Mouse (Mus musculus) C2C12 (cell line): Measurements from ENCODE around the gene Gm7579.
"Not testable (repeated sequence)": the region's sequence is repeated elsewhere in the genome, so short reads cannot be mapped to it uniquely, and the experiment has no call there.

Experiments used
- CEBPB ChIP-seq: IDR thresholded peaks from one replicate; pipeline ENCODE4 v1.6.1; 2011; ENCODE audit warnings: low read depth, mild to moderate bottlenecking, control low read depth, moderate library complexity
- CTCF ChIP-seq: IDR thresholded peaks from one replicate; pipeline ENCODE4 v1.5.1; 2011; ENCODE audit not compliant: control insufficient read depth, insufficient read depth, insufficient read length
- MAX ChIP-seq: IDR thresholded peaks from one replicate; pipeline ENCODE4 v1.6.1; 2011; ENCODE audit warnings: mild to moderate bottlenecking, control low read depth
- MYOD1 ChIP-seq: IDR thresholded peaks from one replicate; pipeline ENCODE4 v1.6.1; 2011; ENCODE audit warnings: low read depth; ENCODE audit not compliant: control insufficient read depth, insufficient read length
- MYOG ChIP-seq: IDR thresholded peaks from one replicate; pipeline ENCODE4 v1.6.1; 2011; ENCODE audit not compliant: control insufficient read depth, insufficient read length; ENCODE audit errors: extremely low read depth
- USF1 ChIP-seq: IDR thresholded peaks from one replicate; pipeline ENCODE4 v1.6.1; 2011; ENCODE audit warnings: low read depth, mild to moderate bottlenecking, control low read depth, moderate library complexity

DNA sequence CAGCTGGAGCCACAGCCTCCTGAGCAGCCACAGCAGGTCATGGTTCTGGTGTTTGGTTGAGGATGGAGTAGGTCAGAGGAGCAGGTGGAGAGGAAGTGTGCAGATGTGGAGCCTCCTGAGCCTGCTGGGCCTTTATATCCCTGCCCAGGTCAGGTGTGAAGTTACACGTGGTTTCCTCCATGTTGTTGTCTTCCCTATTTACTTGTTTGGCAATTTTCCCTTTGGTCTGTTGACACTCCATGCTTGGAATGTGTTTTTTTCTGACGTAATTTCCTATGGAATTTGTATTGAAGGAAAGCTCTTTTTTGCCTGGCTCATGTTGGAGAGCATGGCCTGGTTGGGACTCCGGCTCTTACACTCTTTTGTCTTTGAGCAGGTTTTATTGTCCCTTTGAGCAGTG, 18.2 kb downstream of the Gm7579 start, which contains the start of gene Krtap5-5:
- TF ChIP-seq CTCF, MYOD1, USF1, MAX, MYOG, CEBPB: not testable (repeated sequence)
